Mouse (Mus musculus) ovary, postnatal 36 days (tissue): ENCODE data around the gene Mrpl1.

ENCODE experiments used
- DNase-seq: peaks from one replicate; pipeline ENCODE4 v3.0.0; 2022; ENCODE audit warnings: low spot score, mixed read lengths

Gene Mrpl1

DNA sequence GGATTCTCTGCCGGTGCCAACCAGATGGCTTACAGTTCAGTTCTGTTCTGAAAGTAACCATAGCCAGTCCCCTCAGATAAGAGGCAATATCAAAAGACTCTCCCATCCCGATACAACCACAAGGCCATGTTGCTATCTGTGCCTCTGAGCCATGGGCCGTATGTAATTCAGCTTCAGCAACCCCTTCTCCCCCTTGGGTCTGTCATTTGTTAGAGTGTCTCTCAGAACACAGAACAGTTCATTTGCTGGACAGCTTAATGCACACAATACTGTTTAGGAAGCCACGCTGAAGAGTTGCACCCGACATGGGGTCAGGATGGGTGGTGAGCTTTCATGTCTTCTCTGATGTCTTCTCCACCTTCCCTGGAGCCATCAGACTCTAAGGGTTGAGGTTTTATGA lies 100.3 kb downstream of the Mrpl1 start:
- DNase-seq = no peak

GRCm38 (mm10) chr5:96311677-96312076 lies 102.4 kb downstream of the Mrpl1 start:
- DNase-seq = no peak
